Mouse (Mus musculus) ES-Bruce4 (cell line): ENCODE measurements around the gene Hcn2. TPM values are rescaled to one million over a fixed set of nuclear protein-coding genes. Genes with fewer than 3 reads are reported as not detected.

Experiments
- H3K27ac ChIP-seq: 2 replicates; pipeline ENCODE4 v1.5.1; 2012; ENCODE audit warnings: low read length, inconsistent platforms; ENCODE audit not compliant: insufficient read depth
- H3K27me3 ChIP-seq: 2 replicates; pipeline ENCODE4 v1.6.1; 2012; ENCODE audit warnings: mild to moderate bottlenecking, low read length, inconsistent platforms; ENCODE audit not compliant: control insufficient read depth, poor library complexity, insufficient read depth, severe bottlenecking
- H3K36me3 ChIP-seq: 2 replicates; pipeline ENCODE4 v1.6.1; 2012; ENCODE audit warnings: inconsistent platforms, mild to moderate bottlenecking, low read length, moderate library complexity; ENCODE audit not compliant: control insufficient read depth, poor library complexity, insufficient read depth, severe bottlenecking
- H3K4me1 ChIP-seq: one replicate; pipeline ENCODE4 v1.8.1; 2011; ENCODE audit warnings: low read length; ENCODE audit not compliant: control insufficient read depth, insufficient read depth
- H3K4me3 ChIP-seq: 2 replicates; pipeline ENCODE4 v1.5.1; 2011; ENCODE audit warnings: low read depth, mild to moderate bottlenecking, low read length
- H3K9ac ChIP-seq: 2 replicates; pipeline ENCODE4 v1.6.1; 2012; ENCODE audit warnings: low read depth, mild to moderate bottlenecking, inconsistent platforms; ENCODE audit not compliant: poor library complexity, severe bottlenecking
- H3K9me3 ChIP-seq: replicated peaks from 2 replicates; pipeline ENCODE4 v1.6.1; 2012; ENCODE audit warnings: mild to moderate bottlenecking, low read length, inconsistent platforms; ENCODE audit not compliant: control insufficient read depth, poor library complexity, insufficient read depth, severe bottlenecking
- CTCF ChIP-seq: IDR thresholded peaks from one replicate; pipeline ENCODE4 v1.8.1; 2011; ENCODE audit warnings: low read depth, low read length
- EP300 ChIP-seq: IDR thresholded peaks from 2 replicates; pipeline ENCODE4 v1.6.1; 2011; ENCODE audit warnings: low read depth, low read length; ENCODE audit not compliant: insufficient read depth
- POLR2A ChIP-seq: IDR thresholded peaks from one replicate; pipeline ENCODE4 v1.8.1; 2011; ENCODE audit warnings: low read length; ENCODE audit not compliant: insufficient read depth
- polyA plus RNA-seq: library from polyadenylated mRNA; stranded (reverse); fragments of >200 nt; gene quantifications from 2 replicates; pipeline ENCODE4 v1.2.4, GENCODE M21; 2011; ENCODE audit warnings: low read depth; ENCODE audit not compliant: missing spikeins, insufficient read depth, insufficient read length

The Hcn2 gene
- polyA plus RNA-seq, 1 experiment = 7.3 TPM

DNA sequence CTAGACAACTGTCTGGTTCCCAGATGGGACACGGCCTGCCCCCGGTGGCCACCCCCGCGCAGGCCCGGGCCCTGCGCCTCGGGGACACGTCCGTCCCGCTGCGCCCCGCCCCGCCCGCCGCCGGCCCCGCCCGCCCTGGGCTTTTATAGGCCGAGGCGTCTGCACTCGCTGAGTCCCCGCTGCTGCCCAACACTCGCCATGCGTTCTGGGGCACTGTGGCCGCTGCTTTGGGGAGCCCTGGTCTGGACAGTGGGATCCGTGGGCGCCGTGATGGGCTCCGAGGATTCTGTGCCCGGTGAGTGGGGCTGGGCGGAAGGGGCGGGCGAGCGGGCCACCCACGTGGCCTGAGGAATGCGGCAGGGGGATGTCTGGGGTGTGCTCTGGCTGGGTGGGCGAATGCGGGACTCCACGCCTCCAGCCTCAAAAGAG is 60.7 kb downstream of the Hcn2 start, which contains the start of gene Fstl3:
Fstl3 (plus strand) TSS at position 170 of the 429 bp plus-strand sequence.
- Histone ChIP-seq H3K27ac (no peak within 1 kb of the TSS), H3K36me3 (no peaks in the 10 kb centered on the region), H3K4me3 (peak within 1 kb of the TSS; percentile 60), H3K9me3 (no peaks in the 10 kb centered on the region), H3K4me1 (no peaks in the 10 kb centered on the region), H3K9ac (peak within 1 kb of the TSS; percentile 68), H3K27me3 (no peaks in the 10 kb centered on the region)
- TF ChIP-seq EP300 (no peak), POLR2A (no peak), CTCF (no peak)

DNA sequence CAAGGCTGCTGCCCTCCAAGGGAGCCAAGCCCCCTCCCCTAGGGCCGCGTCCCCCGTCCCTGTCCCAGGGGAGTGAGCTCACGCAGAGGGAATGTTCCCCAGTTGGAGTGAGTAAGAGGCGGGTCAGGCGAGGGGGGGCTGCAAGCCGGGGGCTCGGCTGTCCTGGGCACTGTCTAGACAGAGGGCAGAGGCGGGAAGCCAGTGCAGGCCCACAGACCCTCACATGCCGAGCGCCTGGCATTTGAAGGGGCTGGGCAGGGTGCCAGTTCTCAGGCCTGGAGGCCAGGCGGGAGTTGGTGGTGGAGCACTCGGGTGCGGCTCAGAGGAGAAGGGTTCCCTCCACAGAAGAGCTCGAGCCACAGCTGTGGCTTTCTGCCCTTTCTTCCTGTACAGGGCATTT is 61.6 kb downstream of the Hcn2 start:
- TF ChIP-seq EP300 (no peak), CTCF (no peak), POLR2A (no peak)
- Histone ChIP-seq H3K4me3 (no peak overlapping the region), H3K27me3 (no peaks in the 10 kb centered on the region), H3K9ac (peak overlapping the region; percentile 10; the same call in 1 of the 2 replicates), H3K9me3 (no peaks in the 10 kb centered on the region), H3K36me3 (no peaks in the 10 kb centered on the region), H3K4me1 (no peaks in the 10 kb centered on the region), H3K27ac (no peak overlapping the region)

DNA sequence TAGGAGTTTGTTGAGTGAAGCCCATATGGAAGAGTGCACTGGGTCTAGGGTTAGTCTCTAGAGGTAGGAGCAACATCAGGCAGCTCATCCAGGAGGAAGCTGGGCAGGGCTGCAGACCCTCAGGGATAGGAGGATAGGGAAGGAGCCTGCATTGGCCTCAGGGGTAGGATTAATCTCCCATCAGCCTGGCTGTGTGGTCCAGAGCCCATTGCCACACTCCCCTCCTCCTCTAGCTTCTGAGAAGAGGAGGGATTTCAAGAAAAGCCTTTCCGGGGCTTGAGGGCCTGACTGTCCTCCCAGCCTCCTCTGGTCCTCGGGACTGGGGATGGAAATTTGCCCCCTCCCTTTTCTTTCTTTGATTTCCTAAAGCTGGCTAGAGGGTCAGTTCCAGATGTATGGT is 62.8 kb downstream of the Hcn2 start:
- Histone ChIP-seq H3K4me3 (no peak overlapping the region), H3K27me3 (no peaks in the 10 kb centered on the region), H3K9ac (no peak overlapping the region), H3K36me3 (no peaks in the 10 kb centered on the region), H3K27ac (no peak overlapping the region), H3K9me3 (no peaks in the 10 kb centered on the region), H3K4me1 (no peaks in the 10 kb centered on the region)
- TF ChIP-seq EP300 = no peak
- TF ChIP-seq CTCF = no peak
- no peak for TF ChIP-seq POLR2A

DNA sequence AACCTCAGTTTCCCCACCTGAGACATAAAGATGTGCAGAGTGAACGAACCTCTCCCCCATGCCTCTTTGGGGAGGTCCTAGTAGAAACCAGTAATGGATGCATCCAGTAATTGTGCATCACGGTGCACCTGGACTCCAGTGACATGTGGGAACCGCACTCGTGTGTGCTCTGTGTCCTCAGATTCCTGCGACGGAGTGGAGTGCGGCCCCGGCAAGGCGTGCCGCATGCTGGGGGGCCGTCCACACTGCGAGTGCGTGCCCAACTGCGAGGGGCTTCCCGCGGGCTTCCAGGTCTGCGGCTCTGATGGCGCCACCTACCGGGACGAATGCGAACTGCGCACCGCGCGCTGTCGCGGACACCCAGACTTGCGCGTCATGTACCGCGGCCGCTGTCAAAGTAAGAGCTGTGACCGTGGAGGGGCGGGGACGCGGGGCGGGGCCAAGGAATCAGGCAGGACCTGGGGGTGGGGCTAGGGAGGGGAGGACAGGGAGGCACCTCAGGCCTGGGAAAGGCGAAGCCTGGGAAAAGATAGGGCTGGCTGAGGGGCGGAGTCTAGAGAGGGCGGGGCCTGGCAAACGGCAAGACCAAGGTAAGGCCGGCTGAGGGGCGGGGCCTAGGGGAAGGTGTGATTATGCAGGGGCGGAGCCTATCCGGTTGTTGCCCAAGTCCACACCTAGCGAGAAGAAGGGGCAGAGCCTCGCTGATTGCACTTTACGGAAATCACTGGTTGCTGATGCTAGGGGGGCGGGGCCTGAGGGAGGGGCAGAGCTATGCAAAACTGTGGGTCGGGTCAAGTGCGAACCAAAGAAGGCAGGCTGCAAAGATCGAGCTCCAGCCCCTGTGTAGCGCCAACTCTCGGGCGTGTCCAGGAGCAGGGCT is 63.6 kb downstream of the Hcn2 start:
- peak; percentile 26; the same call in 1 of the 2 replicates for TF ChIP-seq EP300
- no peak for TF ChIP-seq POLR2A
- TF ChIP-seq CTCF = peak; percentile 79
- Histone ChIP-seq H3K27me3 (no peaks in the 10 kb centered on the region), H3K9me3 (no peaks in the 10 kb centered on the region), H3K27ac (no peak overlapping the region), H3K4me1 (no peaks in the 10 kb centered on the region), H3K36me3 (no peaks in the 10 kb centered on the region), H3K9ac (no peak overlapping the region), H3K4me3 (peak overlapping the region; percentile 73)

DNA sequence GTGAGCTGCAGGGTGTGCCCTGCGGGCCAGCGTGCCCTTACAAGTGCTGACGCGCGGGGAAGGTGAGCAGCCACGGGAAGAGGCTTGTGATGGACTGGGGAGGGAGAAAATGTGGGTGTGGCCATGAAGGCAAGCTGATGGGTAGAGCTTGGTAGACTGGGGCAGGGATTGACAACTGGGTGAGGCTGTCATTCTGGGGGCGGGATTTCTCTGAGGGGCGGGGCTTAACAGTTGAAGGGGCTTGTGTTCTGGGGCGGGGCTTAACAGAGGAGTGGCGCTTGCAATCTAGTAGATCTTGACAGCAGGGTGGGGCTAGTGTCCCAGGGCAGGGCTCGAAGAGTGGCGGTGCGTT is 64.2 kb downstream of the Hcn2 start:
- Histone ChIP-seq H3K9me3 (no peaks in the 10 kb centered on the region), H3K27ac (no peak overlapping the region), H3K27me3 (no peaks in the 10 kb centered on the region), H3K36me3 (no peaks in the 10 kb centered on the region), H3K4me1 (no peaks in the 10 kb centered on the region), H3K4me3 (peak overlapping the region; percentile 73), H3K9ac (no peak overlapping the region)
- TF ChIP-seq EP300 (no peak), CTCF (no peak), POLR2A (no peak)

DNA sequence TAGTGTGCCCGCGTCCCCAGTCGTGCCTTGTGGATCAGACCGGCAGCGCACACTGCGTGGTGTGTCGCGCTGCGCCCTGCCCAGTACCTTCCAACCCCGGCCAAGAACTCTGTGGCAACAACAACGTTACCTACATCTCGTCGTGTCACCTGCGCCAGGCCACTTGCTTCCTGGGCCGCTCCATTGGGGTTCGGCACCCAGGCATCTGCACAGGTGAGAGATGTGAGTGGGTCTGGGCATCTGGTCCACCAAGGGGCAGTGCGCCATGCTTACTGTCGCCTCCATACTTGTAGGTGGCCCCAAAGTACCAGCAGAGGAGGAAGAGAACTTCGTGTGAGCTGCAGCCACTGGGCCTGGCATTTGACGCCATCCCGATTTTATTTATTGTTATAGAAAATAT is 64.7 kb downstream of the Hcn2 start:
- H3K36me3 ChIP-seq = no peaks in the 10 kb centered on the region
- no peaks in the 10 kb centered on the region for H3K27me3 ChIP-seq
- TF ChIP-seq POLR2A (no peak), CTCF (no peak), EP300 (no peak)
- no peak overlapping the region for H3K27ac ChIP-seq
- H3K4me3 ChIP-seq = peak overlapping the region; percentile 25
- no peaks in the 10 kb centered on the region for H3K9me3 ChIP-seq
- no peaks in the 10 kb centered on the region for H3K4me1 ChIP-seq
- no peak overlapping the region for H3K9ac ChIP-seq
